Mouse (Mus musculus): ENCODE measurements around the gene Hspg2. TPM values are rescaled to one million over a fixed set of nuclear protein-coding genes. Genes with fewer than 3 reads are reported as not detected.
A peak's percentile ranks its signal among the peaks of the same experiment; 100 is the strongest.

The Hspg2 gene
- polyA plus RNA-seq, 1 experiment from 2014 or later, result 15.3 TPM

DNA sequence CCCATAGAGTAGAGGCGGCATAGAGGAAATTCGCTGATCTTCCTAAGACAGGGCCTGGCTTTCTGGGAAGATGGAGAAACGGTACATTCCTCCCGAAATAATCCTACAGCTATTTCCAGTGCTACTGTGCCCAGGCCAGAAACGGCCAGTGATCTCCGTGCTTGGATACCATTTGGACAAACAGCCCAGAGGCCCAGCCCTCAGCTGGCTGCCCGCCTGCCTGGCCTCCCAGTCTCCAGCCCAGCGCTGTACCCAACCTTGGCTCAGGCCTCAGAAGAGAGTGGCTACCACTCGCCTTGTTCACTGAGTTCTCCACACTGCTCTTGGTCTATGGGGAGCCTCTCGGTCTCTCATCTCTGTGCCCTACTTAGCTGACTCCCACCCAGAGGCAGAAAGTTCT is 18.9 kb upstream of the Hspg2 start:
- H3K27ac ChIP-seq (replicated peaks), result no peak overlapping the region
- 0 out of 2 replicates have a peak, but pooled peaks cover 4% of the 10 kb centered on the region for H3K4me1 ChIP-seq
- WGBS, result 89% methylated on average over 10 of the region's 10 CpGs
- no peaks in the 10 kb centered on the region for H3K9me3 ChIP-seq (replicated peaks)
- no peak for DNase-seq (ENCODE audit: low spot score)
- H3K27me3 ChIP-seq (ENCODE audit: low read depth, poor library complexity, severe bottlenecking), result no peaks in the 10 kb centered on the region
- no peak overlapping the region for H3K4me3 ChIP-seq
- no peaks in the 10 kb centered on the region for H3K36me3 ChIP-seq

DNA sequence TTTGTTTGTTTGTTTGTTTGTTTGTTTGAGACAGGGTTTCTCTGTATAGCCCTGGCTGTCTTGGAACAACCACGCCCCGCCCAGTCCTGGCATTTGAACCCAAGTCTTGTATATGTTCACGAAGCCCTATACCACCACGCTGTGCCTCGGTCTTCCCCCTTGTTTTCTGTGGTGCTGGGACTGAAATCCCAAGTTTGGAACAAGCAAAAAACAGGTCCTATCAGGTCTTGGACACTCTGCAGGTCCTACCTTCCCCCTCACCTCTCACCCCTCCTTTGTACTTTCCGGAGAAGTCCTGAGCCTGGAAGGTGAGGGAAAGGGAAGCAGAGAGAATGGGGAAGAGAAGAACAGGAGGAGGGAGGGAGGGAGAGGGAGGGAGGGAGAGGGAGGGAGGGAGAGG is 16.4 kb upstream of the Hspg2 start:
- Histone ChIP-seq H3K4me1 (0 out of 2 replicates have a peak, but pooled peaks cover 4% of the 10 kb centered on the region), H3K9me3 (replicated peaks) (no peaks in the 10 kb centered on the region), H3K4me3 (no peak overlapping the region), H3K27ac (replicated peaks) (no peak overlapping the region), H3K27me3 (ENCODE audit: low read depth, poor library complexity, severe bottlenecking) (no peaks in the 10 kb centered on the region), H3K36me3 (no peaks in the 10 kb centered on the region)
- WGBS, result 92% methylated on average over 6 of the region's 6 CpGs
- no peak for DNase-seq (ENCODE audit: low spot score)

DNA sequence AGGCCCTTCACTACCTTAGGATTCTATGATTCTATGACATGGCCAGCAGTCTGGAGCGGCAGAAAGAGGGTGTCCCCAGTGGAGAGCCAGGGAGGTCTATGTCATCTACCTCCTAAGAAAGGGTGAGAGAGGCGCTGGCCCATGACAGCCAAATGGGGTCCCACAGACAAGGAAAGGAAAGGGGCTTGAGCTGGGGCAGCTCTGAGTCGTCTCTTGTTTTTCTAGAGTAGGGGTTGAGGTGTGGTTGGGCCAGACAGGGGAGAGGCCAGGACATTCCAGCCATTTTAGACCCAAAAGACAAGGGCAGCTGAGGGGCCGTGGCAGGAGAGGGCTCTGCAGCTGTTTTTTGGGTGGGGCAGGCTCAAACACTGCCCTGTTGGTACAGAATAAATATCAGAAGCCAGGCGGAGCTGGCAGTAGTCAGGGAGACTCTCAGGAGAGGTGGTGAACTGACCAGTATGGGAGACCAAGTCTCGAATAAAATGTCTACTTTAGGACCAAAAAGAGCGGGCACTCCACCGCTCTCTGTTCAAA is 15.3 kb upstream of the Hspg2 start, which contains the start of gene 1700013G24Rik:
Gene 1700013G24Rik, plus strand, starts transcription at position 51 of the 534 bp plus-strand sequence.
- Histone ChIP-seq H3K27me3 (ENCODE audit: low read depth, poor library complexity, severe bottlenecking) (no peaks in the 10 kb centered on the region), H3K4me3 (no peak within 1 kb of the TSS), H3K4me1 (0 out of 2 replicates have a peak, but pooled peaks cover 4% of the 10 kb centered on the region), H3K9me3 (replicated peaks) (no peaks in the 10 kb centered on the region), H3K27ac (replicated peaks) (0 out of 2 replicates have a peak within 1 kb of the TSS, but pooled peaks have one; percentile 10), H3K36me3 (no peaks in the 10 kb centered on the region)
- DNase-seq (ENCODE audit: low spot score), result no peak
- 83% methylated on average over 8 of the region's 8 CpGs for WGBS

DNA sequence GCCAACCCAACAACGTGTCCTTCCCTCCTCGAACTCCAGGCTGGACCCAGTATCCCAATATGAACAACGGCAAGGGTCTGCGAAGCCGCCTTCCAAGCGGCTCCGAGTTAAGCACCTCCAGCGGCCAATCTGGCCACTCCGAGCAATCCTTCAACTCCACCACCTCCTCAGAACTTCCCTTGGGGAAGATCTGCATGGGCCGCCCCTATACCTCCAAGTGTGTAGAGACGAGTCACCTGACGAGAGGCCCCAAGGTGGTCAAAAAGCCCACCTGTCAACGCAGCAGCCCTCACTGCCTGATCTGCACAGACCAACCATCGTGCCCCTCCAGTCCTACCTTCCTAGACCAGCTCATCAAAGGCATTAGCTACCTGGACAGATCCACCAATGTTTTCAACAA is 14.0 kb upstream of the Hspg2 start:
- no peak for DNase-seq (ENCODE audit: low spot score)
- Histone ChIP-seq H3K36me3 (no peaks in the 10 kb centered on the region), H3K27ac (replicated peaks) (no peak overlapping the region), H3K4me1 (peaks cover 9% of the 10 kb centered on the region; the same call in 1 of the 2 replicates), H3K9me3 (replicated peaks) (no peaks in the 10 kb centered on the region), H3K4me3 (no peak overlapping the region), H3K27me3 (ENCODE audit: low read depth, poor library complexity, severe bottlenecking) (no peaks in the 10 kb centered on the region)
- WGBS, result 90% methylated on average over 14 of the region's 14 CpGs

DNA sequence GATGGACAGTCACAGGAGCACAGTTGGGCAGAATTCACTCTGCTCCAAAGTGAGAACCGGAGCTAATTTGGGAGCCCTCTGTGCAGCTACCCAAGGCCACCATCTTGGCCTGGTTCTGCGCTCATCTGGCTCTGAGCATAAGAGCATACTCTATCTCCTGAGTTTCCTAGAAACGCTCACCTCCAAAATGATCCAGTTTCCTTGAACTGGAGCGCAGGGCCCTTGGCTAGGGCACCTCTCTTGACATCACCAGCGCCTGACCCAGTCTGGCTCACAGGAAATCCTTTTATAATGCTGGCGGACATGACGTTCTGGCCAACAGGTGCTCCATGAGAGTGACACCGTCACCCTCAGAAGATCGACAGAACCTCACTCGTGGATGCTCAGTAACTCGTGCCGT is 12.0 kb upstream of the Hspg2 start:
- no peaks in the 10 kb centered on the region for H3K27me3 ChIP-seq (ENCODE audit: low read depth, poor library complexity, severe bottlenecking)
- H3K4me3 ChIP-seq, result no peak overlapping the region
- 90% methylated on average over 12 of the region's 12 CpGs for WGBS
- peaks cover 21% of the 10 kb centered on the region for H3K4me1 ChIP-seq
- no peaks in the 10 kb centered on the region for H3K9me3 ChIP-seq (replicated peaks)
- no peak for DNase-seq (ENCODE audit: low spot score)
- no peaks in the 10 kb centered on the region for H3K36me3 ChIP-seq
- H3K27ac ChIP-seq (replicated peaks), result no peak overlapping the region

DNA sequence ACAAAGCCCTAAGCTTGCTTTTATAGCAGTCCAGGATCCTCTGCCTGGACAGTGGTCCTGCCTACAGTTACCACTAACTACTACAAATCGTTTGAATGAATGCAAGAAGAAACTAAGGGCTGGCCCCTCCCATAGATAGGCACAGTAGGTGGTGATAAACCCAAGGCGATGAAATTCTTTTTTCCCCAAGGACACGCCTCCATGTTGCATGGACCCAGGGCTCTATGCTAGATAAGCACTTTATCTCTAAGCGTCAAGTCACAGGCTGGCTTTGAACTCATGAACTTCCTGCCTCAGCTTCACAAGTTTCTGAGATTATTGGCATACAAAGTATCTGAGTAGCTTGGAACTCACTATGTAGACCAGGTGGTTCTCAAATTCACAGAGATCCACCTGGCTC is 11.3 kb upstream of the Hspg2 start:
- no peak overlapping the region for H3K27ac ChIP-seq (replicated peaks)
- H3K4me1 ChIP-seq, result peaks cover 23% of the 10 kb centered on the region
- no peaks in the 10 kb centered on the region for H3K36me3 ChIP-seq
- H3K4me3 ChIP-seq, result no peak overlapping the region
- H3K9me3 ChIP-seq (replicated peaks), result no peaks in the 10 kb centered on the region
- WGBS, result 79% methylated on average over 4 of the region's 4 CpGs
- DNase-seq (ENCODE audit: low spot score), result no peak
- no peaks in the 10 kb centered on the region for H3K27me3 ChIP-seq (ENCODE audit: low read depth, poor library complexity, severe bottlenecking)

DNA sequence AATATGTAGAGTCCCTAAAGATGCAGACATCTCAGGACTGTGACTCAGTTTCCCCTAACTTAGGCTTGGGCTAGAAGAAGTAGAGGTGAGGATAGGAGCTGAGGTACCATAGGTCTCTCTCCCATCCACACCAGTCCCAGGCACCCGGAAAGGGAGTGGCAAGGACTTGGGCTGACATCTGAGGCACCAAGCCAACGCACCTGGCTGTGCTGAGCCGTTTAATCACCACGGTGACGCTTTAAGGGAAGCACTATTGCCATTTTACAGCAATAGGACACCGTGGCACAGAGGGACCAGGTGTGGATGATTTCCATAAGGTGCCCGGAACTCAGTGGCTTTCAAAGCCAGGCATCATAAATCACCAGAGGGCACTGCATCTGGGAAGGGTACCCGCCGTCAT is 10.3 kb upstream of the Hspg2 start:
- Histone ChIP-seq H3K27ac (replicated peaks) (no peak overlapping the region), H3K9me3 (replicated peaks) (no peaks in the 10 kb centered on the region), H3K4me3 (no peak overlapping the region), H3K36me3 (no peaks in the 10 kb centered on the region), H3K4me1 (peaks cover 25% of the 10 kb centered on the region), H3K27me3 (ENCODE audit: low read depth, poor library complexity, severe bottlenecking) (no peaks in the 10 kb centered on the region)
- no peak for DNase-seq (ENCODE audit: low spot score)
- WGBS, result 89% methylated on average over 9 of the region's 9 CpGs

DNA sequence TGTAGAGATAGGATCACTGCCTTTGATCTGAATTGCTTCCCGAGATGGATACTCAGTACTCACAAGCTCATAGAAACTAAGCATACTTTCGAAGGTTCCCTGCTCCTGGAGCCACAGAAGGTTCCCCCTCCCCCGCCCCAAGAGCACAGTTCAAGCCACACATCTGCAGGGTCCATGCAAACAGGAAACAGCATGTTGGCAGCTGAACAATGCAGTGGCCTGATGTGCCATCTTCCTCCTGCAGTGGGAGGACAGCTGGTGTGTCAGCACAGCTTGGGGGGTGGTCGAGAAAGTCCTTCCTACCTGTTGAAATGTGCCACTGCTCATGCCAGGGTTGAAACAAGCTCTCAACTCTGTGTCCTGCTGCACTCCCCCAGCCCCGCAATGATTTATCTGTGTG is 9.7 kb upstream of the Hspg2 start:
- Histone ChIP-seq H3K9me3 (replicated peaks) (no peaks in the 10 kb centered on the region), H3K36me3 (no peaks in the 10 kb centered on the region), H3K27ac (replicated peaks) (no peak overlapping the region), H3K27me3 (ENCODE audit: low read depth, poor library complexity, severe bottlenecking) (no peaks in the 10 kb centered on the region), H3K4me3 (no peak overlapping the region), H3K4me1 (peaks cover 25% of the 10 kb centered on the region)
- 76% methylated on average over 5 of the region's 5 CpGs for WGBS
- DNase-seq (ENCODE audit: low spot score), result no peak

DNA sequence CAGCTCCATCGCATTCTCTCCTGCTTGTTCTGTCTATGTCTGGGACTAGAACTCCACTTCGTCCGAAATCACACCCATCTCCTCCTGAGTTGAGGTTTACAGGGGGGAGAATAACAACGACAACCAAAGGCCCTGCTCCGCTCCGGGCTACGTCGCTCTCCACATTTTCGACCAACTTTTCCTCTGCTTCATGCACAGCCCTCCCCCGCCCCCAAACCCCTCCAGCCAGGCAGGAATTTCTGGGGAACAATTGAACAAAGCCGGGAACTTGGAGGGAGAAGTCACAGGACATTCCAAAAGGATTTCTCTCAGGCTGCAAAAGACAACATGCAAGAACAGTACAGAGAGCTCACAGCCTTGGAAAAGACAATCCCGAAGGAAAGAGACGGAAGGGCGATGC is 7.9 kb upstream of the Hspg2 start:
- Histone ChIP-seq H3K9me3 (replicated peaks) (no peaks in the 10 kb centered on the region), H3K36me3 (no peaks in the 10 kb centered on the region), H3K27ac (replicated peaks) (peak overlapping the region; percentile 71), H3K4me1 (peaks cover 31% of the 10 kb centered on the region), H3K4me3 (no peak overlapping the region), H3K27me3 (ENCODE audit: low read depth, poor library complexity, severe bottlenecking) (no peaks in the 10 kb centered on the region)
- no peak for DNase-seq (ENCODE audit: low spot score)
- WGBS, result 66% methylated on average over 14 of the region's 14 CpGs

DNA sequence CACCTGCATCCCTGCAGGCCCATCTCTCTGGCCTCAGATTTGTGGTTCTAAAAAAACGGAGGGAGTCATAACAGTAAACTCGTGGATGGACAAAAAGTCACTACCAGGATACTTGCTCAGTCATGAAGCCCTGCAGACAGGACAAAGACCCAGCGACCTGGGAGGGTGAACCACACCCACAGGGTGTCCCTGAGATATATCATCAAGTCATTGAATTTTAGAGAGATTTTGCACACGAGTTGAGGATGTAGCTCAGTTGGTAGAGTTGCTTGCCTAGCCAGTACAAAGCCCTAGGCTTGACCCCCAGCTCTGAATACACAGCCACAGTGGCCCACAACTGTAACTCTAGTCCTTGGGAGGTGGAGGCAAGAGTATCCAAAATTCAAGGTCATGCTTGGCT is 7.4 kb upstream of the Hspg2 start:
- Histone ChIP-seq H3K27me3 (ENCODE audit: low read depth, poor library complexity, severe bottlenecking) (no peaks in the 10 kb centered on the region), H3K36me3 (no peaks in the 10 kb centered on the region), H3K4me1 (peaks cover 31% of the 10 kb centered on the region), H3K27ac (replicated peaks) (peak overlapping the region; percentile 71), H3K4me3 (no peak overlapping the region), H3K9me3 (replicated peaks) (no peaks in the 10 kb centered on the region)
- no peak for DNase-seq (ENCODE audit: low spot score)
- WGBS, result 80% methylated on average over 4 of the region's 4 CpGs

DNA sequence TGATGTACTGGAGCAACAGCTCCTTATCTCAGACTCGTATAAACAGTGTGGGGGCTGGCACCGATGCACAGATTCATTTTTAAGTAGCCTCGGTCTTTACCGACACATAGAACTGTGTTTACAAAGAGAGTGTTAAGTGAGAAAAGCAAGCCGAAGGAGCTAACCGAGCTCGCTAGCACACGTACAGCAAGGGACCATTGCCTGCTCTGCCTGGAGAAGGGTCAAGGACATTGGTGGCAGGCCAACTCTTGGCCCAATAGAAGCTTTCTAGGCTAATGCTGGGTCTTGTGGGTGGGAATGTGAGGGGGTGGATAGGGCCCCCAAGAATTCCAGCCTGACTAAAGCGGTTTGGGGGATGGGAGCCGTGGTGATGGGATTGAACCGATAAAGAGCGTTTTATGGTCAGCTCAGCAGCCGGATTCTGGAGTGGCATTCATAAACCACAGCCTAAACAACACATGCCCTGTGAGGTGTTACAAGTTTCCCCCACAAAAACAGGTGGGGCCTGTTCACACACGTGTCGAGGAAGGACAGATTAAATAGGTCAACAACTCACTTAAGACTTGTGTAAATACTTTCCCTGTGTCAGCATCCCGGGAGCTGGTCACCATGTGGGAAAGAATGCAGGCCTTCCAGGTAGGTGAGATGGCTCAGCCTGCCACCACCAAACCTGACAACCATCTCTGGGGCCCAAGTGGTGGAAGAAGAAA is 6.4 kb upstream of the Hspg2 start:
- H3K9me3 ChIP-seq (replicated peaks), result no peaks in the 10 kb centered on the region
- no peaks in the 10 kb centered on the region for H3K36me3 ChIP-seq
- 89% methylated on average over 16 of the region's 16 CpGs for WGBS
- no peak for DNase-seq (ENCODE audit: low spot score)
- H3K27ac ChIP-seq (replicated peaks), result no peak overlapping the region; the same call in 1 of the 2 replicates
- peaks cover 31% of the 10 kb centered on the region for H3K4me1 ChIP-seq
- no peak overlapping the region for H3K4me3 ChIP-seq
- H3K27me3 ChIP-seq (ENCODE audit: low read depth, poor library complexity, severe bottlenecking), result 0 out of 2 replicates have a peak, but pooled peaks cover 4% of the 10 kb centered on the region

DNA sequence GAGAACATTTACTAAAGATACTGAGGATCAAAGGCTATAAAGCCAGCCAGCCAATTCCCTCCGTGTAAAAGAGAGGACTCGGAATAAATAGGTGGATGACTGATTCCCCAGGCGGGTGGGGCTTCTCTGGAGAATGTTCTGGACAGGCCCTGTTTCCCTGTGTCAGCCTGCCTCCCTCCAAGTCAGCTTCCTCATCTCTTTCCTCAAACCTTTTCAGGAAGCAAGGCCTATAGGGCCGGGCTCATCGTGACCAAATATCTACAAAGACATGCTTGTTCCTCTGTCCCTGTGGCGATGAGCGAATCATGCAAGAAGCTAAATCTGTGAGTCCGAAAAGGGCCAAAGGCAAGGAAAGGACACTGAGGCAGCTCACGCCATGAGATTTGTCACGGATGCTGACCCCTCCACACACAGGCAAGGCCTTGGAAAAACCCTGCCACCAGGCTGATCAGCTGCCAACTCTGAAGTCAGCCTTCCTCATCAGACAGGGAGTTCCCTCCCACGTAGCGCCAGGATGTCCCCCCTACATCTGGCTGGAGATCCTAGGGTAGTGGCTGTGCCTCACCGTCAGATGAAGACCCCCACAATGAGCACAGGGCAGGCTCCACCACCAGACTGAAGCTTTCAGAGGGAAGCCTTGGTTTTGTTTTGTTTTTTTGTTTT is 3.3 kb upstream of the Hspg2 start:
- H3K4me1 ChIP-seq, result peaks cover 53% of the 10 kb centered on the region
- WGBS, result 81% methylated on average over 13 of the region's 13 CpGs
- 0 out of 2 replicates have a peak overlapping the region, but pooled peaks have one; percentile 33 for H3K27ac ChIP-seq (replicated peaks)
- H3K4me3 ChIP-seq, result no peak overlapping the region
- H3K36me3 ChIP-seq, result no peaks in the 10 kb centered on the region
- H3K9me3 ChIP-seq (replicated peaks), result no peaks in the 10 kb centered on the region
- peaks cover 19% of the 10 kb centered on the region; the same call in 1 of the 2 replicates for H3K27me3 ChIP-seq (ENCODE audit: low read depth, poor library complexity, severe bottlenecking)
- no peak for DNase-seq (ENCODE audit: low spot score)

DNA sequence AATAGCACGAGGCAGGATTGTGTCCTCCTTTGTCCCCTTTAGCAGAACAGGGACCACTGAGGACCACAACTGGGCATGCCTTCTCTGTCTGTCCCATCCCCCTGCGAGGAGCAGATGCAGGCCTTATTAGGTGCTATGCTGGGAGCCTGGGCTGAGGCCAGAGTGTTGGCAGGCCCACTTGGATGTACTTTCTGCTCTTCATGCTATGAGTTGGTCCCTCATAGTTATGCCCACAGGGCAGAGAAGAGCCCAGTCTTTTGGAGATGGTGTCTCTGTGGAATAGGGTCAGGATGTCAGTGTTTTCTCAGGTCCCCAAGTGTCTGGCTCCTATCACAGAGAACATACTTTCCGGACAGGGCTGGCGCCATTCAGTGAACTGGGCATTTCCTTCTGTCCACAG is 1.6 kb upstream of the Hspg2 start:
- Histone ChIP-seq H3K27ac (replicated peaks) (peak overlapping the region; percentile 69), H3K4me3 (no peak overlapping the region), H3K4me1 (peaks cover 56% of the 10 kb centered on the region)

More for the DNA sequence above, 1.6 kb upstream of the Hspg2 start:
- WGBS, result 87% methylated on average over 4 of the region's 4 CpGs
- peaks cover 23% of the 10 kb centered on the region; the same call in 1 of the 2 replicates for H3K27me3 ChIP-seq (ENCODE audit: low read depth, poor library complexity, severe bottlenecking)
- no peak for DNase-seq (ENCODE audit: low spot score)
- H3K36me3 ChIP-seq, result no peaks in the 10 kb centered on the region
- no peaks in the 10 kb centered on the region for H3K9me3 ChIP-seq (replicated peaks)
